Mouse (Mus musculus) midbrain, embryonic 13.5 days (tissue): ENCODE measurements around the gene Hoxd9. TPM values are rescaled to one million over a fixed set of nuclear protein-coding genes. Genes with fewer than 3 reads are reported as not detected.

Experiments used
- ATAC-seq: fragments of 200-750 bp; cut with Nextera tagmentation; 2 replicates; pipeline ENCODE4 v1.8.0; 2017; ENCODE audit warnings: mild to moderate bottlenecking, moderate TSS enrichment, moderate library complexity
- H3K27ac ChIP-seq: fragments of 300-500 bp; sonication (generic); 2 replicates; pipeline ENCODE4 v1.5.1; 2015; ENCODE audit warnings: inconsistent platforms, mild to moderate bottlenecking, moderate library complexity
- H3K27me3 ChIP-seq: fragments of 300-500 bp; sonication (generic); 2 replicates; pipeline ENCODE4 v1.6.1; 2015; ENCODE audit warnings: mild to moderate bottlenecking, inconsistent platforms
- H3K36me3 ChIP-seq: fragments of 300-500 bp; sonication (generic); 2 replicates; pipeline ENCODE4 v1.6.1; 2015; ENCODE audit warnings: mild to moderate bottlenecking, inconsistent platforms
- H3K4me1 ChIP-seq: fragments of 300-500 bp; sonication (generic); replicated peaks from 2 replicates; pipeline ENCODE4 v1.6.1; 2015; ENCODE audit warnings: inconsistent platforms
- H3K4me2 ChIP-seq: fragments of 300-500 bp; sonication (generic); replicated peaks from 2 replicates; pipeline ENCODE4 v1.6.1; 2015; ENCODE audit warnings: moderate library complexity, mild to moderate bottlenecking, inconsistent platforms
- H3K4me3 ChIP-seq: fragments of 300-500 bp; sonication (generic); replicated peaks from 2 replicates; pipeline ENCODE4 v1.5.1; 2015; ENCODE audit warnings: mild to moderate bottlenecking, inconsistent platforms
- H3K9ac ChIP-seq: fragments of 300-500 bp; sonication (generic); replicated peaks from 2 replicates; pipeline ENCODE4 v1.6.1; 2015; ENCODE audit warnings: mild to moderate bottlenecking, inconsistent platforms
- H3K9me3 ChIP-seq: fragments of 300-500 bp; sonication (generic); 2 replicates; pipeline ENCODE4 v1.6.1; 2016; ENCODE audit warnings: mild to moderate bottlenecking, inconsistent platforms
- WGBS: fragments of 180-500 bp; shearing (Covaris S2); methylation state at CpG from one replicate; pipeline ENCODE4 v1.1.7; 2015; 5-methylcytosine and 5-hydroxymethylcytosine counted together
- polyA plus RNA-seq: library from polyadenylated mRNA; unstranded; fragments of >200 nt; fragmentation: Nextera tagmentation; extraction: Ambion mirVana; gene quantifications from 2 replicates; pipeline ENCODE4 v1.2.1, GENCODE M21; 2015

Gene Hoxd9
- polyA plus RNA-seq, 1 experiment from 2014 or later, result not detected

- Histone ChIP-seq H3K9me3 (no peaks in the 10 kb centered on the region), H3K4me3 (peak overlapping the region; percentile 35), H3K9ac (no peak overlapping the region), H3K27ac (no peak overlapping the region), H3K27me3 (peaks cover 97% of the 10 kb centered on the region), H3K4me1 (peaks cover 13% of the 10 kb centered on the region), H3K4me2 (peak overlapping the region; percentile 54), H3K36me3 (no peaks in the 10 kb centered on the region)
- no peak for ATAC-seq
- under 1% methylated on average over 64 of the region's 85 CpGs for WGBS
Measured at GRCm38 (mm10) chr2:74705467-74706089, 8.1 kb downstream of the Hoxd9 start.

- Histone ChIP-seq H3K27ac (no peak overlapping the region), H3K4me2 (no peak overlapping the region), H3K4me3 (no peak overlapping the region), H3K4me1 (peaks cover 13% of the 10 kb centered on the region), H3K36me3 (no peaks in the 10 kb centered on the region), H3K9me3 (no peaks in the 10 kb centered on the region), H3K9ac (no peak overlapping the region), H3K27me3 (peaks cover 97% of the 10 kb centered on the region)
- WGBS, result 3% methylated on average over 13 of the region's 13 CpGs
- ATAC-seq, result no peak
Measured at GRCm38 (mm10) chr2:74706393-74706960, 8.9 kb downstream of the Hoxd9 start.

- Histone ChIP-seq H3K36me3 (no peaks in the 10 kb centered on the region), H3K4me3 (no peak overlapping the region), H3K27me3 (peaks cover 99% of the 10 kb centered on the region), H3K4me1 (peaks cover 20% of the 10 kb centered on the region), H3K4me2 (no peak overlapping the region), H3K27ac (no peak overlapping the region), H3K9ac (no peak overlapping the region), H3K9me3 (no peaks in the 10 kb centered on the region)
- 7% methylated on average over 7 of the region's 7 CpGs for WGBS
- no peak for ATAC-seq
Measured at GRCm38 (mm10) chr2:74707599-74707998, 10.1 kb downstream of the Hoxd9 start.

- Histone ChIP-seq H3K4me2 (no peak overlapping the region), H3K9ac (no peak overlapping the region), H3K4me3 (no peak overlapping the region), H3K36me3 (no peaks in the 10 kb centered on the region), H3K4me1 (peaks cover 20% of the 10 kb centered on the region), H3K27ac (no peak overlapping the region), H3K27me3 (peaks cover 99% of the 10 kb centered on the region), H3K9me3 (no peaks in the 10 kb centered on the region)
- ATAC-seq, result no peak
- WGBS, result 7% methylated on average over 4 of the region's 4 CpGs
Measured at GRCm38 (mm10) chr2:74708676-74709075, 11.1 kb downstream of the Hoxd9 start.

GRCm38 (mm10) chr2:74709465-74710419, 12.2 kb downstream of the Hoxd9 start:
- 4% methylated on average over 5 of the region's 5 CpGs for WGBS
- Histone ChIP-seq H3K4me2 (no peak overlapping the region), H3K27me3 (peaks cover 99% of the 10 kb centered on the region), H3K9ac (no peak overlapping the region), H3K9me3 (no peaks in the 10 kb centered on the region), H3K27ac (no peak overlapping the region), H3K4me1 (peaks cover 17% of the 10 kb centered on the region), H3K4me3 (no peak overlapping the region), H3K36me3 (no peaks in the 10 kb centered on the region)
- no peak for ATAC-seq

GRCm38 (mm10) chr2:74710929-74711543, 13.5 kb downstream of the Hoxd9 start:
- WGBS, result under 1% methylated on average over 16 of the region's 16 CpGs
- H3K4me1 ChIP-seq, result peaks cover 6% of the 10 kb centered on the region
- H3K27me3 ChIP-seq, result peaks cover 99% of the 10 kb centered on the region
- no peak overlapping the region for H3K4me2 ChIP-seq
- no peaks in the 10 kb centered on the region for H3K36me3 ChIP-seq
- no peak for ATAC-seq
- no peak overlapping the region for H3K4me3 ChIP-seq
- H3K27ac ChIP-seq, result no peak overlapping the region
- no peak overlapping the region for H3K9ac ChIP-seq
- no peaks in the 10 kb centered on the region for H3K9me3 ChIP-seq

GRCm38 (mm10) chr2:74711721-74712621, 14.4 kb downstream of the Hoxd9 start, which contains the start of the genes Hoxd3 and Hoxd4:
TSS of gene Hoxd3 (plus strand) at chr2:74711927.
TSS of gene Hoxd4 (plus strand) at chr2:74711929.
- Histone ChIP-seq H3K27me3 (peaks cover 99% of the 10 kb centered on the region), H3K27ac (no peak within 1 kb of the TSS), H3K4me3 (peak within 1 kb of the TSS; percentile 12), H3K9ac (no peak within 1 kb of the TSS), H3K36me3 (no peaks in the 10 kb centered on the region), H3K4me1 (peaks cover 6% of the 10 kb centered on the region), H3K4me2 (peak within 1 kb of the TSS; percentile 34), H3K9me3 (no peaks in the 10 kb centered on the region)
- 1% methylated on average over 65 of the region's 65 CpGs for WGBS
- ATAC-seq, result 0 out of 2 replicates have a peak, but pooled peaks have one; percentile 17

GRCm38 (mm10) chr2:74713239-74714150, 16.0 kb downstream of the Hoxd9 start:
- peaks cover 100% of the 10 kb centered on the region for H3K27me3 ChIP-seq
- peaks cover 6% of the 10 kb centered on the region for H3K4me1 ChIP-seq
- no peak overlapping the region for H3K9ac ChIP-seq
- ATAC-seq, result no peak
- H3K4me2 ChIP-seq, result no peak overlapping the region
- no peaks in the 10 kb centered on the region for H3K36me3 ChIP-seq
- no peaks in the 10 kb centered on the region for H3K9me3 ChIP-seq
- no peak overlapping the region for H3K27ac ChIP-seq
- WGBS, result 3% methylated on average over 19 of the region's 19 CpGs
- H3K4me3 ChIP-seq, result no peak overlapping the region

GRCm38 (mm10) chr2:74714156-74714789, 16.7 kb downstream of the Hoxd9 start:
- Histone ChIP-seq H3K4me1 (peaks cover 6% of the 10 kb centered on the region), H3K4me3 (no peak overlapping the region), H3K27ac (no peak overlapping the region), H3K4me2 (no peak overlapping the region), H3K27me3 (peaks cover 100% of the 10 kb centered on the region), H3K9ac (no peak overlapping the region), H3K9me3 (no peaks in the 10 kb centered on the region), H3K36me3 (no peaks in the 10 kb centered on the region)
- no peak for ATAC-seq
- WGBS, result 3% methylated on average over 18 of the region's 18 CpGs

GRCm38 (mm10) chr2:74714881-74715280, 17.4 kb downstream of the Hoxd9 start:
- Histone ChIP-seq H3K9ac (no peak overlapping the region), H3K4me2 (no peak overlapping the region), H3K27ac (no peak overlapping the region), H3K9me3 (no peaks in the 10 kb centered on the region), H3K4me1 (peaks cover 6% of the 10 kb centered on the region), H3K4me3 (no peak overlapping the region), H3K36me3 (no peaks in the 10 kb centered on the region), H3K27me3 (peaks cover 100% of the 10 kb centered on the region)
- no peak for ATAC-seq
- WGBS, result under 1% methylated on average over 14 of the region's 14 CpGs
